Mouse (Mus musculus) neural tube, embryonic 11.5 days (tissue): Measurements from ENCODE around the gene Rpl36-ps4. TPM values are rescaled to one million over a fixed set of nuclear protein-coding genes. Genes with fewer than 3 reads are reported as not detected.

Experiments
- ATAC-seq: fragments of 200-750 bp; cut with Nextera tagmentation; 2 replicates; pipeline ENCODE4 v1.8.0; 2017; ENCODE audit warnings: moderate number of reproducible peaks, mild to moderate bottlenecking, moderate TSS enrichment, moderate library complexity; ENCODE audit not compliant: insufficient read depth, low FRiP score, low TSS enrichment
- DNase-seq: peaks from one replicate; pipeline ENCODE4 v3.0.0-alpha.2; 2015; ENCODE audit warnings: low spot score
- H3K27ac ChIP-seq: fragments of 300-500 bp; sonication (generic); 2 replicates; pipeline ENCODE4 v1.5.1; 2014; ENCODE audit warnings: low read depth, mild to moderate bottlenecking, low read length
- H3K27me3 ChIP-seq: fragments of 300-500 bp; sonication (generic); 2 replicates; pipeline ENCODE4 v1.6.1; 2014; ENCODE audit warnings: mild to moderate bottlenecking, low read length, mixed read lengths; ENCODE audit not compliant: control insufficient read depth, insufficient read depth
- H3K36me3 ChIP-seq: fragments of 300-500 bp; sonication (generic); 2 replicates; pipeline ENCODE4 v1.6.1; 2014; ENCODE audit warnings: mild to moderate bottlenecking, low read length, moderate library complexity, mixed read lengths; ENCODE audit not compliant: control insufficient read depth, insufficient read depth
- H3K4me1 ChIP-seq: fragments of 300-500 bp; sonication (generic); 2 replicates; pipeline ENCODE4 v1.6.1; 2014; ENCODE audit warnings: low read length, mixed read lengths; ENCODE audit not compliant: control insufficient read depth, insufficient read depth
- H3K4me2 ChIP-seq: fragments of 300-500 bp; sonication (generic); 2 replicates; pipeline ENCODE4 v1.6.1; 2014; ENCODE audit warnings: low read depth, mild to moderate bottlenecking, moderate library complexity
- H3K4me3 ChIP-seq: fragments of 300-500 bp; sonication (generic); 2 replicates; pipeline ENCODE4 v1.5.1; 2014; ENCODE audit warnings: low read depth, low read length
- H3K9ac ChIP-seq: fragments of 300-500 bp; sonication (generic); 2 replicates; pipeline ENCODE4 v1.6.1; 2014; ENCODE audit warnings: mild to moderate bottlenecking, low read length
- H3K9me3 ChIP-seq: fragments of 300-500 bp; sonication (generic); 2 replicates; pipeline ENCODE4 v1.6.1; 2016; ENCODE audit warnings: low read length; ENCODE audit not compliant: control insufficient read depth
- WGBS: fragments of 180-500 bp; shearing (Covaris S2); extraction: QIAGEN DNeasy Blood & Tissue Kit; methylation state at CpG from one replicate; pipeline ENCODE4 v1.1.7; 2014; 5-methylcytosine and 5-hydroxymethylcytosine counted together
- polyA plus RNA-seq: library from polyadenylated mRNA; unstranded; fragments of >200 nt; fragmentation: Nextera tagmentation; extraction: Ambion mirVana; gene quantifications from 2 replicates; pipeline ENCODE4 v1.2.1, GENCODE M21; 2014

Gene Rpl36-ps4
- polyA plus RNA-seq, 1 experiment from 2014 or later: not detected

DNA sequence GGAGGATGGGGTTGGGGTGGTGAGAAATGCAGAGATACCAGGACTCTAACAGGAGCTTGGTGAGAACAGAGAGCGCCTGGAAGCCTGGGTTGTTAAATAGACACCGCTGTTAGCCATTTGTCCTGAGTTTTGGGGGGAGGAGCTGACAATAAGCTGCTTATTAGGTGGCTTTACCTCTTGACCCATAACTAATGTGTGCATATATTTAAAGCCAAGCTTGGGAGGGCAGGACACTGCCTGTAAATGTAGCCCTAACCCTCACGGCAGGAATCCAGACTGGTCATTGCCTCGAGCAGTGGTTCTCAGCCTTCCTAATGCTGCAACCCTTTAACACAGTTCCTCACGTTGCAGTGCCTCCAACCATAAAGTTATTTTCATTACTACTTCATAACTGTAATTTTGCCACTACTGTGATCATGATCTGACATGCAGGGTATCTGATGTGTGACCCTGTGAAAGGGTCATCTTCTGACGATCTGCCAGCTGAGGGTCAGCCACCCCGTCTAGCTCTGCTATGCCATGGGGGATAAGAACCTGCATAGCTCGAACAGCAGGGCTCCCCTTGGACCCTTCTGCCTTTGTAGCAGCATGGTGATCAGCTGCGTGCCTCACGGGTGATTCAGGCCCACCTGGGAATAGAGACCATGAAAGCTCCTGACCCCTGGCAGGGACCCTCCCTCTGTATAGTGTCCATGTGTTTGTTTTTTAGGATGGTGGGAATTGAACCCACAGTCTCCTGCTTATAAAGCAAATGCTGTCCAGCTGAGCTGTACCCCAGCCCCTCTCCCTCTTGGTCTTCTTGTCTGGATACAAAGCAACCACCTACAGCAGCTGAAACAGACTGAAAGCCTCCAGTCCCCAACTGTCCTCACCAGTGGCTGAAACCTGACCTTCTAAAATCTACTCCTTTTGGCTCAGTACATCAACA, 42.0 kb upstream of the Rpl36-ps4 start:
- WGBS: 39% methylated on average over 10 of the region's 10 CpGs
- no peak overlapping the region for H3K27ac ChIP-seq

DNA sequence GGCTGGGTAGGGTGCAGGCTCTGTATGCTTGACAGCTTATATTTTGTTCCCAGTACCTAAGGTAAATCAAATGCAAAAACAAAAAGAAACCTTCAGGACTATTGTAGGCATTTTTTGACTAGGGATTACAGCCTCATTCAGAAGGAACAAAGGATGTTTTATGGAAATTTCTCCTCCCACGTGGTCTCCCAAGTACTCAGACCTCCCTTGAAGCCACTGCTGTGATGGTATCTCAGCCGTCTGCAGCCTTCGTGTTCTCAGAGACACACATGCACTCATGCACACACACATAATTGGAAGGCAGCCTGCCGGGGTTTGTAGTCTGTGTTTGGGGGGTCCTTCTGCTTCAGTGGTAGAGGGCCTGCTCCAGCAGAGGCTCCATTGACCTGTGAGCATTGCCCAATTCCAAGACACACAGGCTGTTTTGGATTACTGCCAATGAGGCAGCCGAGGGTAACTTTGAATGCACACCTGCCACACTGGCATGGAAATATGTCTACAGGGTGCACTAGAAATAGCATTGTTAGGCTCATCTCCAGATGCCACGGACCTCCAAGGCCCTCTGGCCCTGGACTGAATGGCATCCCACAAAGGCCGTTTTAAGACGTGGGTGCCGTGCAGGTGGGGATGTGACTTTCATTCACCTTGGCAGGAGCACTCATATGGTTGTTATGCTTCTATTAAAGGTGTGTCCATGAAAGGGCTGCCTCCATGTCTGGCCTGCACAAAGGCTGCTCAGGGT, 41.1 kb upstream of the Rpl36-ps4 start:
- Histone ChIP-seq H3K36me3 (no peaks in the 10 kb centered on the region), H3K27me3 (0 out of 2 replicates have a peak, but pooled peaks cover 3% of the 10 kb centered on the region), H3K4me1 (peaks cover 6% of the 10 kb centered on the region), H3K27ac (no peak overlapping the region), H3K4me3 (no peak overlapping the region), H3K4me2 (no peak overlapping the region), H3K9me3 (no peaks in the 10 kb centered on the region), H3K9ac (no peak overlapping the region)
- ATAC-seq (no peak), DNase-seq (no peak)
- 58% methylated on average over 9 of the region's 9 CpGs for WGBS

More for the DNA sequence above, 42.0 kb upstream of the Rpl36-ps4 start:
- Histone ChIP-seq H3K4me1 (peaks cover 6% of the 10 kb centered on the region), H3K9ac (no peak overlapping the region), H3K9me3 (no peaks in the 10 kb centered on the region), H3K27me3 (0 out of 2 replicates have a peak, but pooled peaks cover 4% of the 10 kb centered on the region), H3K4me2 (no peak overlapping the region), H3K36me3 (no peaks in the 10 kb centered on the region), H3K4me3 (no peak overlapping the region)
- DNase-seq (no peak), ATAC-seq (no peak)

DNA sequence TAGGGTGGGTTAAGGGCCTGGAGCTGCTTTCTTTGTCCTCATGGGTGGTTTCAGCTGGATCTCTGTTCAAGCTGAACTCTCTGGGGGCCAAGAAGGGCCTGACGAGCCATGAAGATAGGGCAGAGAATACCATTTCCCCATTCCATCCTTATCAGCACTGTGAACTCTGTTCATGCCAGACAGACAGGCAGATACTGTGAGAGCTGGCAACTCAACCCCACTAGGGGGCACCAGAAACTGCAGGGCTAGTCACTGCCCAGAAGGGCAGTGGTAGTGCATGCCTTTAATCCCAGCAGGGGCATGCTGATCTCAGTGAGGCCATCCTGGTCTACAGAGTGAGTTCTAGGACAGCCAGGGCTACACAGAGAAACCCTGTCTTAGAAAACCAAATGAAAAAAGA, 38.2 kb upstream of the Rpl36-ps4 start:
- ATAC-seq (no peak), DNase-seq (peak; percentile 44)
- Histone ChIP-seq H3K4me1 (peaks cover 4% of the 10 kb centered on the region), H3K4me2 (no peak overlapping the region), H3K27ac (no peak overlapping the region), H3K27me3 (no peaks in the 10 kb centered on the region), H3K4me3 (no peak overlapping the region), H3K36me3 (no peaks in the 10 kb centered on the region), H3K9me3 (no peaks in the 10 kb centered on the region), H3K9ac (no peak overlapping the region)
- WGBS: 56% methylated on average over 1 of the region's 1 CpGs

DNA sequence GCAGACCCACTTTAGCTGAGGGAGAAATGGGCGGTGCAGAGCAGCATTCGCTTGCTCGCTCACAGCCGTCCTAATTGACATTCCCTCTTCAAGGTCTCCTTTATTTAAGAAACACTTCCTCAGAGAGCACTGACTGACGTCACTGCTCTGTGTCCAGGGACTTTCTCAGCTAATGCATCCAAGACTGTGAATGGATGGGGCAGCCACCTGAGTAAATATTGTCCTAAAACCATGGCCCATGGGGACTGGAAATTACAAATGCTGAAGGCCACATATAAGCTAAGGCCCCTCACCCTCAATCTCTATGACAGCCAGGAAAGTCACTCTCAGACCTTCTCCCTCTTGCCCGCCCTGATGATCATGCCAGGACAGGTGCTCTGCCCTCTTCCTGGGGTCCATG, 23.6 kb upstream of the Rpl36-ps4 start:
- DNase-seq (no peak), ATAC-seq (no peak)
- no peaks in the 10 kb centered on the region for H3K27me3 ChIP-seq
- H3K4me2 ChIP-seq: no peak overlapping the region
- no peaks in the 10 kb centered on the region for H3K9me3 ChIP-seq
- peaks cover 5% of the 10 kb centered on the region for H3K4me1 ChIP-seq
- no peak overlapping the region for H3K9ac ChIP-seq
- H3K36me3 ChIP-seq: no peaks in the 10 kb centered on the region
- H3K27ac ChIP-seq: no peak overlapping the region
- no peak overlapping the region for H3K4me3 ChIP-seq
- 40% methylated on average over 6 of the region's 6 CpGs for WGBS

DNA sequence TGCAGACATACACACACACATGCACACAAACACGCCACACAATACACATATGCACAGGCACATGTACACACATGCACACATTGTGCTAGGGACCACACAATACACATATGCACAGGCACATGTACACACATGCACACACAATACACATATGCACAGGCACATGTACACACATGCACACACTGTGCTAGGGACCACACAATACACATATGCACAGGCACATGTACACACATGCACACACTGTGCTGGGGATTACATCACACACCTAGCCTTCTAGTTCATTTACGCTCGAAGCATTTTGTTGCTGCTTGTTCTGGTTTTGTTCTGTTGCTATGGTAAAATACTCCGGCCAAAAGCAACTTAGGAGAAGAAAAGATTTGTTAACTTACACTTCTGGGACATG, 20.1 kb upstream of the Rpl36-ps4 start:
- Histone ChIP-seq H3K9ac (no peak overlapping the region), H3K36me3 (no peaks in the 10 kb centered on the region), H3K4me3 (no peak overlapping the region), H3K4me1 (peaks cover 5% of the 10 kb centered on the region), H3K27ac (no peak overlapping the region), H3K9me3 (no peaks in the 10 kb centered on the region), H3K27me3 (no peaks in the 10 kb centered on the region), H3K4me2 (no peak overlapping the region)
- 70% methylated on average over 4 of the region's 4 CpGs for WGBS
- no peak for ATAC-seq
- DNase-seq: no peak

DNA sequence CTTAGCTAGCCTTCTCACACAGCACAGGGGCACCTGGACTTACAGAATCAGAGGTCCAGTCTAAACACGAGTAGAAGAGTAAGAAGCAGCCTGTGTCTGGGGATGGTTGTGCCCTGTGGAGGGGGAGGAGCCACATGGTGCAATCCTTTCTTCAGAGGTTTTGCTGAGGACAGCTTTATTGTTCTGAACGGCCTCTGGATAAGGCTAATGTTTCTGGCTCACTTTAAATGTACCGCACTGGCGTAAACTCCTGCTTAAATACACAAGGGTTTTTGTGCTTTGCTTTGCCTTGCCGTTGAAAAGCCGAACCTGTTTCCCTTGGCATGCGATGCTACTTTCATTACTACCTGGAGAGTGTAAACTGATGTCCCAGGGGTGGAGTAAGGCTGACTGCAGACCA, 19.6 kb upstream of the Rpl36-ps4 start:
- Histone ChIP-seq H3K4me2 (no peak overlapping the region), H3K4me3 (no peak overlapping the region), H3K4me1 (peaks cover 5% of the 10 kb centered on the region), H3K27me3 (no peaks in the 10 kb centered on the region), H3K27ac (no peak overlapping the region), H3K9me3 (no peaks in the 10 kb centered on the region), H3K36me3 (no peaks in the 10 kb centered on the region), H3K9ac (no peak overlapping the region)
- WGBS: 31% methylated on average over 7 of the region's 7 CpGs
- no peak for ATAC-seq
- DNase-seq: no peak

DNA sequence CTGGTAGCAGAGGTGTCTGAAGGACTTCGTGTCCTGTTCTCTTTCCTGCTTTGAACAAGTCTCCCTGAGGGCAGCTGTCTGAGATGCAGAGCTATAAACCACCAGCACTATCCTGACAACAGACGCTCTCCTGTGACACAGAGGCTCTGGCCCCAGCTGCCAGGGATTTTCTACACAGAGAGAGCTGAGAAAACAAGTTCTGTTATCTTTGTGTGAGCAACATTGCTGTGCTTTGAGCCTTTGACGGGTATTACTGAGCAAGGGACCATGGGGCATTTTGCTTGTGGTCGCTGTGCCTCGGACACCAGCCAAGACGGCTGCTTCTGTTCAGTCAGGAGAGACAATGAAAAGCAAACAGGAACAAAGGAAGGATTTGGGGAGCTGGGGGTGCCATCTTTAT, 17.6 kb upstream of the Rpl36-ps4 start:
- Histone ChIP-seq H3K4me3 (no peak overlapping the region), H3K36me3 (no peaks in the 10 kb centered on the region), H3K27ac (0 out of 2 replicates have a peak overlapping the region, but pooled peaks have one; percentile 8), H3K4me1 (peaks cover 5% of the 10 kb centered on the region), H3K4me2 (no peak overlapping the region), H3K9me3 (no peaks in the 10 kb centered on the region), H3K27me3 (no peaks in the 10 kb centered on the region), H3K9ac (no peak overlapping the region; the same call in 1 of the 2 replicates)
- 24% methylated on average over 6 of the region's 6 CpGs for WGBS
- no peak for DNase-seq
- ATAC-seq: no peak

DNA sequence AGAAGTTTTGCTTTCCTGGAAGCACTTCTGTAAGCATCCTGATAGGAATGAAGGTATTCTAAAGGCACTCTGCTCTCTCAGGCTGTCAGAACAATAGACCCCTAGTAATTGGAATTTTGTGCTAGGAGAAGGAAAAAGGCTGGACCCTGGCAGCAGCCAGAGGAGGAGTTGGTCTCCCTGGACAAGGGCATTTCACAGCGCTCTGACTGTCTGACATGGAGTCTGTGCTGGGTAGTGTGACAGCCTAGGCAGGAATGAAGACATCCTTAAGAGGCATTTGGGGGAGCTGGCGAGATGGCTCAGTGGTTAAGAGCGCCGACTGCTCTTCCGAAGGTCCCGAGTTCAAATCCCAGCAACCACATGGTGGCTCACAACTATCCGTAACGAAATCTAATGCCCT, 17.1 kb upstream of the Rpl36-ps4 start:
- Histone ChIP-seq H3K36me3 (no peaks in the 10 kb centered on the region), H3K4me2 (no peak overlapping the region), H3K27me3 (no peaks in the 10 kb centered on the region), H3K9ac (no peak overlapping the region; the same call in 1 of the 2 replicates), H3K27ac (no peak overlapping the region), H3K4me1 (peaks cover 5% of the 10 kb centered on the region), H3K4me3 (no peak overlapping the region), H3K9me3 (no peaks in the 10 kb centered on the region)
- ATAC-seq (no peak), DNase-seq (no peak)
- WGBS: 93% methylated on average over 8 of the region's 8 CpGs
